Mouse (Mus musculus) frontal cortex, adult 2 months (tissue): ENCODE results near the gene Mad2l1bp. TPM values are rescaled to one million over a fixed set of nuclear protein-coding genes. Genes with fewer than 3 reads are reported as not detected.

ENCODE experiments used
- DNase-seq, 2 experiments: peaks; one replicate each; pipeline ENCODE4 v3.0.0; 2022; ENCODE audit warnings: low spot score in 1 of 2; ENCODE audit errors: extremely low spot score in 1 of 2
- polyA plus RNA-seq: library from polyadenylated mRNA; depleted of rRNA; stranded (reverse); fragments of >200 nt; gene quantifications from 2 replicates; pipeline ENCODE4 v1.2.3, GENCODE M21; 2012; rRNA removed

The Mad2l1bp gene
- 14.2 and 14.8 TPM in 2 replicates for polyA plus RNA-seq

DNA sequence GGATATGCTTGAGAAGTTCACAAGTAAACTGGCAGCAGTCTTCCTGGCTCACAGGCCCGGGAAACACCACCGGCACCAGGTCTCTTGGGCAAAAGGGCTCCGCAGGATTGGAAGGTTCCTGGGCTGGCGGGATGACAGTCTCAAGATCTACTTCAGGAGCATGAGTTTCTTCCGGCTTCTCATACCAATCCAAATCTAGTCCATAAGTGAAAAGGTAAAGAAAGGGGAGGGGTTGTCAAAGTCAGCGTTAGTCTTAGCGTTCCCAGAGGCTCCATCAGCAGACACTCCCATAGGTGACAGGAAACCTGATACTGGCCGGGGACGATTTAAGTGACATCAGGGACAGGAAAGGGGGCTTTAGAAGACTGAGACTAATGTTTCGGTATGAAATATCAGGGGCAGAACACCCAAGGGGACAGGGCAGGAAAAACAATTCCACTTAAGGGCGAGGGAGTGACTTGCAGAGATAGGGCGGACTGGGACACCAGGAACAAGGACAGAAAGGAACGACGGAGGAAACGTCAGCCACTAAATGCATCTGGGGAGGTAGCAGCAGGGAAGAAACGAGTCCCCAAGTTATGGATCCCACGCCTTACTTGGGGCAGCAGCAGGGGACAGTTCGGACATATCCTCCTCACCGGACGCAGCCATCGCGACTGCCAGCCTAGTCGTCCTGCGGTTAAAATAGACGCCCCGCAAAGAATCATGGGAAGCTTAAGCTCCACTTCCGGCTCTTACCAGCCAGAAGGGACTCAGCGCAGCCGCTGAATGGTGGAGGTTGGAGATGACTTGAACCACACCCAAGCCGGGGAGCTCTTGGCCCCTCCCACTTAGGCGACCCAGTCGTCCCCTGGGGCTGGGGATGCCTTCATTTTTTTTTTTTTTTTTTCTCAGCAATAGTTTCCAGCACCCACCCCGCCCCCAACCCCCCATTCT, at the start of gene Mad2l1bp:
Gene Mad2l1bp, minus strand, starts transcription at position 707 of the 936 bp plus-strand sequence.
- DNase-seq, result peak; percentile 87 to 94

DNA sequence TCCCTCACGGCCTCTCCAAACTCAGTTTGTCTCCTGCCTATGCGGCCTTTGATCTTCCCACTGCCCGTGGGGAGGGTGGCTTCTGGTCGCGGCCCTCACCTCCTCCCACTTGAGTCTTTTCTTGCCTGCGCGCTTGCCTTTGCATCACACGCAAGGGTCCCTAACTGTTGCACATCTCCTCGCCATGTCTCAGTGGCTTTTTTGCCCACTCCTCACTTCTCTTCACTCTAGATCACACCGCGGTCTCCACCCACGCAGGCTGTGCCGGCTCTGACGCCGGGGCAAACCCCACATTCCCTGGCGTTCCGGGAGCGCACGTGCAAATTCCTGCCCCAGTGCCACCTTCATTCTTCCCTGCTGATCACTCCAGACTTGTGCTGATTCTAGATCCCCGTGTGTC, 49.7 kb upstream of the Mad2l1bp start:
- peak; percentile 2 to 45 for DNase-seq

DNA sequence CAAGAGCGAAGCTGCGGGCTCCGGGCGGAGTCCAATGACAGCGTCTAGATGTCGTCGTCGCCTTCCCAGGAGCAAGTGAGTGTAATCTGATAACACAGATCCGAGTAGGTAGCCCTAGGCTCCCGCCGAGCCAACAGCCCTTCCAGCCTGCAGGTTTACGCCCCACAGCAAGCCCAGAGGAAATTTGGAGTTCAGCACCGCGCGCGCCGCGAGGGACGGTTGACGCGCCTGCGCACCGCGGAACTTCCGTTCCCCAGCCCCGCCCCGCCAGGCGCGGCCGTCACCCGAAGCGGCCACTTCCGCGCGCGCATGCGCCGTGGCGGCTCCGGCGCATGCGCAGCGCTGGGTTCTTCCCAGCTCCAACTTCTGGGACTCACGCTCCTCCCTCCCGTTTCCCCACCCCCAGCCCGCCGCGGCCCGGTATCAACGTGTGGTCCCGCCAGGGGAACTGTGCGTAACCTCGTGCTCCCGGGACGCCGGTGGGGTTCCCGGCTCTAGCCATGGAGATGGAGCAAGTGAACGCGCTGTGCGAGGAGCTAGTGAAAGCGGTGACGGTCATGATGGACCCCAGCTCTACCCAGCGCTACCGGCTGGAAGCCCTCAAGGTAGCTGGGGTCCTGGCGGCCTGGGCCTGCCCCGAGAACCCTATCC, 49.2 kb upstream of the Mad2l1bp start, which contains the start of the genes Polh and Xpo5:
Gene Polh, minus strand, starts transcription at position 225 of the 651 bp plus-strand sequence.
Gene Xpo5, plus strand, starts transcription at position 362 of the 651 bp plus-strand sequence.
- DNase-seq, result peak; percentile 77 to 92

DNA sequence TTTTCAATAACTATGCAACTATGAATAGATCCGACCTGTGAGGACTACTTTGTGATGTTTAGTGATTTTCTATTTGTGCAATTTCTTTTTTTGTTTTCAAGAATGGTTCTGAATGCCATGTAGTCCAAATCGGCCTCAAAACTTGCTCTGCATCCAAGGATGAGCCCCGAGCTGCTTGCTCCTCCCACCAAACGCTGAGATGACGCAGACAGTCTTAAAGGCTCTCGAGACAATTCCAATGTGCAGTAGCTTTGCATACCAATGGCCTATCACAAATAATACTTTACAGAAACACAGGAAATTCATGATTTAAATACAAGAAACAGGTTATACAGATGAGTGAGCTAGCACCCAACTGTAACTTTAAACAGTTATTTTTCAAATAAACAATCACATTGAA, 47.8 kb upstream of the Mad2l1bp start:
- peak in 1 of 2 experiments; percentile 5 for DNase-seq

DNA sequence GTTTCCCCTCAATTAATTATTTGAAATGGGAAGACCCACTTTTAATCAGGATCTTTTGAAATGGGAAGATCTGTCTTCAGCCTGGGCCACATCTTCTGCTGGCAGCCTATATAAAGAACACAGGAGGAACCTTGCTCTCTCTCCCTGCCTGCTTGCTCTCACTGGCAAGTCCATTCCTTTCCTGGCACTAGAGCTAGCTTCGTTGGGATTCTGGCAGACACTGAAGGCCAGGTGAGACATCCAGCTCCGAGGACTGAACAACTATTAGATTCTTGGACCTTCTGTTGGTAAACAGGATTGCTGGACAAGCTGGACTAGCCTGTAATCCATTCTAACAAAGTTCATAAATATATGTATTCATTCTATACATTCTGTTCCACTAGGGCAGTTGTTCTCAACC, 35.5 kb upstream of the Mad2l1bp start:
- no peak for DNase-seq

DNA sequence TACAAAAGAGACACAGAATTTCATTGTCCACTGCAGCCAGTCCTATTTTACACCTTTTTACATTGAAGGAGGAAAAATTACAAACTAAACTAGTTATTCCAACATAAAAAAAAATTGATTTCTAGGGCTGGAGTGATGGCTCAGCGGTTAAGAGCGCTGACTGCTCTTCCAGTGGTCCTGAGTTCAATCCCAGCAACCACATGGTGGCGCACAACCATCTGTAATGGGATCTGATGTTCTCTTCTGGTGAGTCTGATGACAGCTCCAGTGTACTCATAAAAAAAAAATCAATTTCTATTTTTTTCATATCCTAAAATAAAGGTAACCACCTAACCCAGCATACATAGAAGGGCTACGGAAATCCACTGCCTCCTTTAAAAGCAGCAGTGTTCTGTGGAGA, 28.9 kb upstream of the Mad2l1bp start:
- DNase-seq, result no peak

DNA sequence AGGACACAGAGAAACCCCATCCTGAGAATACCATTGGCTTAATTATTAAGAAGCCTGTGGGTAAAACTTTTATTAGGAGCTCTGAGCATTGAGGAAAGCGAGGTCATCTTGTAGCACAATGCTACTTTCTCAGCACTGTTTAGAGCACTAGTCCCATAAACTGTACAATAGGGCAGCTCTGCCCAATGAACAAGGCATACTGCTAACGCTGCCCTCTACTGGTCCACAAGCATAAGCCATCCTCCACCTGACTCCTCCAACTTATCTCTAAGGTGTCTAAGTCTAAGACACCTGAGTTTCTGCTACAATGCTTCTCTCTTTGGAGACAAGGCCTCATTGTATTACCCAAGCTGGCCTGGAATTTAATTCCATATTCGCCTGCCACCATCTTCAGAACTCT, 17.2 kb upstream of the Mad2l1bp start:
- peak in 1 of 2 experiments; percentile 55 for DNase-seq

DNA sequence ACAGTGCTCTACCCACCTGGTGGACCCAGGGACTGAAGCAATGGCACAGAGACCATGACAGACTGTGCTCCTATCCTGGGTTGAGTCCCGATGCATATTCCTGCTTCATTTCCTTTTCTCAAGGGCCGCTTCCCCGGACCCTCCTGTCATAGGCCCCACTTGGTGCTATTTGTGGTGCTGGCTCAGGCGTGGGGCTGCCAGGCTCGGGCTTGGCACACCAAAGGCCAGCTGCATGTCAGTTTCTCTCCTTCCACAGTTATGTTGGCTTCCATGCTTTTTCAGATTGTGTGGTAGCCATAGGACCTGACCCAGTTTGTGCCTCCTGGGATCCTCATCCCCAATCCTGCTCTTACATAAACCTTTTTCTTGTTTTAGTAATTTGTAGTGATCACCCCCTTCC, 15.4 kb upstream of the Mad2l1bp start:
- no peak for DNase-seq

DNA sequence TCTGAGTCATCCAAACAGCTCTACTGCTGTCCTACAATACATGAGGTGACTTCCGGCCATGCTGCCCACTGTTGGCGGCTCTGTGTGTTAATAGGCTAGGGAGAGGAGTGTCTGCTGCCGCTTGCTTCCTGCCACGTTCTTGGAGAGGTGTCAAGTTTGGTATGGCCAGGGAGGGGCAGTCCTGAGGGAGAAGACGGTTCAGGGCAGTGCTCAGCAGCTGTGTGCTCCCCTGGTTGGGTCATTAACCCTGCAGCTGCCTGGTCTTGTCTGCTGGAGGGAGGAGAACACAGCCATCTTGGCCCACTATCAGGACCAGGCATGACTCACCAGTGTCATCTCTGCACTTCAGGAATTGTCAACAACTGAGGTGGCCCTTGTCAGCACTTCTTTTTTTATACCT, 15.0 kb upstream of the Mad2l1bp start:
- DNase-seq, result no peak

DNA sequence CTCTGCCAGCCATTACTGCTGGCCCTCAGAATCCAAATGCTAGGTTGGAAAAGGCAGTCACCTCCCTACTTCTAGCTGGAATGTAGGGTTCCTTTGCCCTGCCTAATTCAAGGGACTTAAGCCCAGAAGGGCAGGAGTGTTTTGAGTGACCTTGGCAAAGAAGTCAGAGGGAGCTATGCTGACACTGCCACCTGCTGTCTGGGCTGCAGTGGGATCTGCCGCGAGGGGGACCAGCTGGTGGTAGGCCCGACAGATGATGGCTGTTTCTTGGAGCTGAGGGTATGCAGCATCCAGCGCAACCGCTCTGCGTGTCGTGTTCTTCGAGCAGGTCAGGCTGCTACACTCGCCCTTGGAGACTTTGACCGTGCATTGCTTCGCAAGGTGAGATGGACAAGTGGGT, 13.7 kb upstream of the Mad2l1bp start:
- peak in 1 of 2 experiments; percentile 15 for DNase-seq

DNA sequence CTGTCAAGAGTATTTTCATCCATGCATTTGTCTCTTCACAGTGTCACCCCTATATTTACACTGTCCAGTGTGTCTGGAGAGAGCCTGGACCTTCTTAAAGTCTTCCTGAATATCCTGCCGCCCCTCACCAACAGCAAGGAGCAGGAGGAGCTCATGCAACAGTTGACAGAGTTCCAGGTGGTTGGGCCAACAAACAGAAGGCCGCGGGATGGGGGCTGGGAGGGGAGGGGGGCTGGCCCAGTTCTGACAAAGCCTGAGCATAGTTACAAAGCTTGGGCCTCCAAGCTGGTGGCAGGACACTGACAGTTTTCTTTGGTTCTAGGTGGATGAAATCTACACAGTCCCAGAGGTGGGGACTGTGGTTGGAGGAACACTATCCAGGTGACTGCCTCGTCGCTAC, 12.9 kb upstream of the Mad2l1bp start:
- no peak for DNase-seq

DNA sequence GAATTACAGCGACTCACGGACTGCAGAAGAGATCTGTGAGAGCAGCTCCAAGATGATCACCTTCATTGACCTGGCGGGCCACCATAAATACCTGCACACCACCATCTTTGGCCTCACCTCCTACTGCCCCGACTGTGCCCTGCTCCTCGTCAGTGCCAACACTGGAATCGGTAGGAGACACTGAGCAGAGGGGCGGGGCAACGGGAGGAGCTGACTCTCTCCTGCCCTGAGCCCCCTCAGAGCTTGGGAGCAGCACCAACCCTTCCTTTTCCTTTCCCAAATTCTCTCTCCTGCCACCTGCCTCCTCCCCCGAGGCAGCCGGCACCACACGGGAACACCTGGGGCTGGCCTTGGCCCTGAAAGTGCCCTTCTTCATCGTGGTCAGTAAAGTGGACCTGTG, 12.1 kb upstream of the Mad2l1bp start:
- DNase-seq, result no peak

DNA sequence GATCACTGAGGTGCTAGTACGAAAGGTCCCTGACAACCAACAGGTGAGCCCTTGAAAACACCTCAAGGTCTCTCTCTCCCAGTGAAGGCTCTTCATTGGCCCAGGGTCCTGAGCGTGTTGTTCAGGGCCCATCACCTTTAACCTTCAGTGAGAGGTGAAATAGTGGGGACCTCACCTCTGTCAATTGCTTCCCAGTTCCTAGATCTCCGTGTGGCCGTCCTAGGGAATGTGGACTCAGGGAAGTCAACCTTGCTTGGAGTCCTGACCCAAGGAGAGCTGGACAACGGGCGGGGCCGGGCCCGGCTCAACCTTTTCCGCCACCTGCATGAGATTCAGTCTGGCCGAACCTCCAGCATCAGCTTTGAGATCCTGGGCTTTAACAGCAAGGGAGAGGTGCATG, 11.4 kb upstream of the Mad2l1bp start:
- DNase-seq, result no peak

DNA sequence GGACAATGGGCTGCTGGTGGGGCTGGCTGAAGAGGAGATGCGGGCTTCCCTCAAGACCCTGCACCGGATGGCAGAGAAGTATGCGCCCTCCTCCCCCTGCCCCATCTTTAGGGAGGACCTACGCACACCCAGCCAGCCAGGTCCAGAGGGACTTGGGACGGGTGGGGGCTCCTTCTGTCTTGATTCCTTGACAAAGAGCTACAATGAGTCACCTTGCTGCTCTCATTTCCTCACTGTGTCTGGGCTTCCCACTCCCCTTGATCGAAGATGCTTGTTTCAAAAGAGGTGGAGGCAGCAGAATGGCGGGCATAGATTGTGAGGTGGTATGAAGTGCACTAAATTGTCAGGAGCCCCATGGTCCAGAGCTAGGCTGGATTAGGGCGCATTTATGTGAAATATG, 10.9 kb upstream of the Mad2l1bp start:
- no peak for DNase-seq

DNA sequence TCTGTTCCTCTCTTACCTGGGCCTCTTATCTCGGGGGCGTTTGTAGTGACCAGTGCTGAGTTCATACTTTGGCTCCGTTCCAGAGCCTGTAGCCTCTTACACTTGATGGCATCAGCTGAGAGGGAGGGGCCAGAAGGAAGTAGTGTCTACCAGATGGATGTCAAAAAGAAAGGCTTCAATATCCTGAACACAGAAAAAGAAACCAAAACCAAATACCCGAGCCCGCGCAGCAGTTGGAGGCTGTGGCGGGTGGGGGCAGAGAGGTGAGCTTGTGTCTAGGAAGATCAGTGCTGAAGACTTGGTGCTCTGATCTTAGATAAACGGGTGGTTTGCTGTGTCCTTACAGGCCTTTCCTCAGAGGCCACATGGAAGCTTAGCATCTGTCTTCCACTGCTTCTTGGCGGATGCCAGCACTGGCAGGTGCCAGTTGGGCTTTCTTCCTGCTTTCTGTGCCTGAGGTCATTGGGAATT, 9.6 kb upstream of the Mad2l1bp start:
- no peak for DNase-seq

DNA sequence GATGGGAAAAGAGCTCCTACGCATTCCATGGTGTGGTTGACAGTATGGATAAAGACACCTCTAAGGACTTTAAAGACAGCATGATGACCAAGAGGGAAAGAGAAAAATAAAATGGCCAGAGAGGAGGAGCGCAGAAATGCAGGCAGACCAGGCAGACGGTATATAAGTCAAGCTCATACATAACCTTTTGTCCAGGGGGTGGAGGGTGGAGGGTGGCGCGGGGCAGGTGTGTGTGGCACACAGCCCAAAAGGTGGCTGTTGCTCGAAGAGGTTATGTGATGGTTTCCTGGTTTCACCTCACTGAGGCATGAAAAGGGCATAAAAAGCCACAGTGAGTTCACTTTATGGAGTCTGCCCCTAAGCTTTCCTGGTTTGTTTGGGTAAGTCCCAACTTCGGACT, 9.2 kb upstream of the Mad2l1bp start:
- DNase-seq, result no peak

DNA sequence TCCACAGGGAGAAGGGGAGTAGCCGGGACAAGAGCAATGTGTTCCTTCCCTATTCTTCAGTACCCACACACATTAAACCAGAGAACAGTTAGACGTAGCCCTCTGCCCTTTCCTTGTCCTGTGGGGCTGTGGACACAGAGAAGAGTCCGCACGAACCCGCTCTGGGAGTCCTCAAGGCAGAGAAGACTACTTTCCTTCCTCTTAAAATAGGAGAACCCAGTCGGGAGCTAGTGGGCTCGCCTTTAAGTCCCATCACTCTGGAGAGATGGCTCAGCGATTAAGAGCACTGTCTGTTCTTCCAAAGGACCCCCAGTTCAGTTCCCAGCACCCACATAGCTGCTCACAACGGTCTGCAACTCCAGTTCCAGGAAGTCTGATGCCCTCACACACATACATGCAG, 8.4 kb upstream of the Mad2l1bp start:
- no peak for DNase-seq

DNA sequence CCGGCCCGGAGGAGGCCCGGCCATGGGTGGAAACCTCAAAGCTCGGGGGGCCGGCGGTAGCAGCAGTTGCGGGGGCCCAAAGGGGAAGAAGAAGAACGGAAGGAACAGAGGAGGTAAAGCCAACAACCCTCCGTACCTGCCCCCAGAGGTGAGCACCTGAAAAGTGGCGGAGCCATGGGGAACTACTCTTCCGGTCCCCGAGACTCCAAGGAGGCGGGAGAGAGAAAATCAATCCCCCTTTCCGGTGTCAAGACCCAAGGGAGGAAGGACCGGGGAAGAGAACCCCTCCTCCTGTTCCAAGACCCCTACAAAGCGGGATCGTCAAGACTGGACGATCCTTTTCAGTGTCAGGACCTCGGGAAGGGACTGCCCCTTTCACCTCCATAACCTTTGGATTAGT, 7.8 kb upstream of the Mad2l1bp start:
- peak in 1 of 2 experiments; percentile 30 for DNase-seq

DNA sequence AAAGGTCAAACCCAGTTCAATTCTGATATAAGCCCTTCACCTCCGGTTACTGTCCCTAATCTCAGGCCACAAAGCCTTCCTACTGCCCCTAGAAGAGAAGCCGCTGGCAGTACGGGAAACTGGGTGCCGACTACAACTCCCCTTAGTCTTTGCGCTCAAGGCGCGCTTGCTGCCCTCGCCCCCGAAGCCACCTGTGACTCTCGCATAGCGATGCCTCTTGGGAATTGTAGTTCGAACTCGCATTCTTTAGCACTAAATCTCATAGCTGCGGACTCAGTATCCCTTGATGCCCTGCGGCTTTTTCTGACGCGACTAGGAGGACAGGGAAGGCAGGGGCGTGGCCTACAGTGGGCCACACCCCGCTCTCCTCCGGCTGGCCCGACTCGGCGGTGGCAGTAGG, 7.3 kb upstream of the Mad2l1bp start, which contains the start of gene Gtpbp2:
Gene Gtpbp2, plus strand, starts transcription at position 347 of the 400 bp plus-strand sequence.
- DNase-seq, result peak; percentile 99

DNA sequence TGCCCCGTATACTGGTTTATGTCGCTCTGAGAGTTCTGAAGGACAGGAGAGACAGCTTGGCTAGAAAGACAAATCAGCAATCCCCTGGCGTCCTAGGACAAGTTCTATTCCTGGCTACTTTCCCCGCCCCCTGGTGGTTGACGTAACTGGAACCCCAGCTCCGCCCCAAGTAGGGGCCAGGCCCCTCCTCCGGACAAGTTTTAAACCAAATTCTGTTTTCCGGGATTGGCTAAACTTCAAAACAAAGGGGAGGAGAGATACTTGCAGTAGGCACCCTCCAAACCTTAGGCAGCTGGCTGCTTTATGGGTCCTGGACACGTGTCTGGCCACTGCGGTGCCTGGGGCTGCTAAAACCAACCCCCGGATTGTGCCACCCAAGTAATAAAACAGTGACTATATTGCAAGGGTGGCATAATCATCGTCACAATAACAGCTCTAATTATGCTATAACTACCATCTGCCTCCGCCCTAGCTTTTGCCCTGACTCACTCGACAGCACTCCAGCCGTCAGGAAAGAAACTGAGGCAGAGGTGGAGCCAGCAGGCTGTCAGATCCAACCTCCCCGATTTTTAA, 6.8 kb upstream of the Mad2l1bp start:
- peak; percentile 82 to 91 for DNase-seq

DNA sequence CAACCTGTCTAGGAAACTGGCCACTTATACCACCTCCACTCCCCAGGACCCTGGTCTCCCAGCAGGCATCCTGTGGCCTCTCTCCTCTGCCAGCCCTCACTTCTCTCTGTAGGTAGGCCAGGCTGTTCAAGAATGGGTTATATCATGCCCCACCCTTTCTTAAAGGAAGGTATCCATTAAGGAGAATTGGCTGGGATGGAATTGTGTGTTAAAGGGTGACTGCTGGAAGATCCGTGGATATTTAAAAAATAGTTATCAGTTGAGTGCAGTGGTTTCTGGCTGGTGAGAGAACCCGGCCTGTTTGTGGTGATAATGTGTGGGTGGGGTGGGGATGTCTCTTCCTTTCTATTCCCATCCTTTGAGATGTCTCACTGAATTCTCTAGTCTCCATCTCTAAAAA, 5.9 kb upstream of the Mad2l1bp start:
- peak in 1 of 2 experiments; percentile 15 for DNase-seq
